Mouse (Mus musculus): ENCODE measurements around the gene Olfr703.

Olfr703 gene

GRCm38 (mm10) chr7:106843060-106843459 lies at the start of gene Olfr703:
Olfr703 (plus strand) TSS chr7:106843360.
- no peak for DNase-seq (ENCODE audit: low read depth, low spot score)

- no peak for DNase-seq (ENCODE audit: low read depth, low spot score)
These were observed 34.4 kb upstream of the Olfr703 start, which contains the start of gene Olfr700 for GRCm38 (mm10) chr7:106808734-106809133. Olfr700 (minus strand) TSS chr7:106808834.

GRCm38 (mm10) chr7:106813829-106814228 lies 29.3 kb upstream of the Olfr703 start, which contains the start of gene Olfr701:
Olfr701 (plus strand) TSS chr7:106814129.
- DNase-seq (ENCODE audit: low read depth, low spot score): no peak

GRCm38 (mm10) chr7:106815775-106816174 lies 27.4 kb upstream of the Olfr703 start:
- peak; percentile 24 for DNase-seq (ENCODE audit: low read depth, low spot score)

- DNase-seq (ENCODE audit: low read depth, low spot score): no peak
These were observed 24.7 kb upstream of the Olfr703 start for GRCm38 (mm10) chr7:106818414-106818813.

- no peak for DNase-seq (ENCODE audit: low read depth, low spot score)
These were observed 9.4 kb upstream of the Olfr703 start, which contains the start of gene Olfr702 for GRCm38 (mm10) chr7:106833793-106834192. Olfr702 (minus strand) TSS chr7:106833893.

- no peak for DNase-seq (ENCODE audit: low read depth, low spot score)
These were observed 19.7 kb downstream of the Olfr703 start, which contains the start of gene Olfr704 for GRCm38 (mm10) chr7:106862885-106863284. Olfr704 (plus strand) TSS chr7:106863185.

GRCm38 (mm10) chr7:106876791-106877190 lies 33.6 kb downstream of the Olfr703 start, which contains the start of gene Olfr705:
Olfr705 (minus strand) TSS chr7:106876891.
- no peak for DNase-seq (ENCODE audit: low read depth, low spot score)

GRCm38 (mm10) chr7:106888062-106888461 lies 44.9 kb downstream of the Olfr703 start, which contains the start of gene Olfr706:
Olfr706 (minus strand) TSS chr7:106888162.
- no peak for DNase-seq (ENCODE audit: low read depth, low spot score)

Measured in brain, adult 2 months (tissue).